Mouse (Mus musculus) embryonic facial prominence, embryonic 11.5 days (tissue): Measurements from ENCODE around the gene Mxd4. TPM values are rescaled to one million over a fixed set of nuclear protein-coding genes. Genes with fewer than 3 reads are reported as not detected.

Source experiments
- ATAC-seq: fragments of 200-750 bp; cut with Nextera tagmentation; replicated peaks from 2 replicates; pipeline ENCODE4 v1.8.0; 2017; ENCODE audit warnings: low read depth; ENCODE audit not compliant: insufficient number of reproducible peaks, low FRiP score, low TSS enrichment
- DNase-seq: peaks from one replicate; pipeline ENCODE4 v3.0.0-alpha.2; 2015; ENCODE audit warnings: low spot score
- H3K27ac ChIP-seq: fragments of 300-500 bp; sonication (generic); replicated peaks from 2 replicates; pipeline ENCODE4 v1.5.1; 2014; ENCODE audit warnings: mild to moderate bottlenecking, low read depth, low read length, control low read depth
- H3K27me3 ChIP-seq: fragments of 300-500 bp; sonication (generic); 2 replicates; pipeline ENCODE4 v1.6.1; 2014; ENCODE audit warnings: mild to moderate bottlenecking, low read length, moderate library complexity, mixed read lengths; ENCODE audit not compliant: control insufficient read depth, insufficient read depth
- H3K36me3 ChIP-seq: fragments of 300-500 bp; sonication (generic); replicated peaks from 2 replicates; pipeline ENCODE4 v1.6.1; 2014; ENCODE audit warnings: low read depth, mild to moderate bottlenecking, low read length, moderate library complexity, mixed read lengths; ENCODE audit not compliant: control insufficient read depth, insufficient read depth
- H3K4me1 ChIP-seq: fragments of 300-500 bp; sonication (generic); 2 replicates; pipeline ENCODE4 v1.6.1; 2014; ENCODE audit warnings: low read length, mixed read lengths; ENCODE audit not compliant: control insufficient read depth, insufficient read depth
- H3K4me2 ChIP-seq: fragments of 300-500 bp; sonication (generic); 2 replicates; pipeline ENCODE4 v1.6.1; 2014; ENCODE audit warnings: low read depth, mild to moderate bottlenecking, control low read depth, low read length, moderate library complexity
- H3K4me3 ChIP-seq: fragments of 300-500 bp; sonication (generic); 2 replicates; pipeline ENCODE4 v1.5.1; 2014; ENCODE audit warnings: low read depth, low read length, control low read depth
- H3K9ac ChIP-seq: fragments of 300-500 bp; sonication (generic); replicated peaks from 2 replicates; pipeline ENCODE4 v1.6.1; 2014; ENCODE audit warnings: mild to moderate bottlenecking, control low read depth, low read length
- H3K9me3 ChIP-seq: fragments of 300-500 bp; sonication (generic); replicated peaks from 2 replicates; pipeline ENCODE4 v1.6.1; 2016; ENCODE audit warnings: mild to moderate bottlenecking, low read length, inconsistent platforms, mixed read lengths; ENCODE audit not compliant: control insufficient read depth
- WGBS: fragments of 180-500 bp; shearing (Covaris S2); extraction: QIAGEN DNeasy Blood & Tissue Kit; methylation state at CpG from one replicate; pipeline ENCODE4 v1.1.7; 2014; 5-methylcytosine and 5-hydroxymethylcytosine counted together
- polyA plus RNA-seq: library from polyadenylated mRNA; unstranded; fragments of >200 nt; fragmentation: Nextera tagmentation; extraction: Ambion mirVana; gene quantifications from 2 replicates; pipeline ENCODE4 v1.2.1, GENCODE M21; 2014

Gene Mxd4
- polyA plus RNA-seq, 1 experiment from 2014 or later, result 17.7 TPM

DNA sequence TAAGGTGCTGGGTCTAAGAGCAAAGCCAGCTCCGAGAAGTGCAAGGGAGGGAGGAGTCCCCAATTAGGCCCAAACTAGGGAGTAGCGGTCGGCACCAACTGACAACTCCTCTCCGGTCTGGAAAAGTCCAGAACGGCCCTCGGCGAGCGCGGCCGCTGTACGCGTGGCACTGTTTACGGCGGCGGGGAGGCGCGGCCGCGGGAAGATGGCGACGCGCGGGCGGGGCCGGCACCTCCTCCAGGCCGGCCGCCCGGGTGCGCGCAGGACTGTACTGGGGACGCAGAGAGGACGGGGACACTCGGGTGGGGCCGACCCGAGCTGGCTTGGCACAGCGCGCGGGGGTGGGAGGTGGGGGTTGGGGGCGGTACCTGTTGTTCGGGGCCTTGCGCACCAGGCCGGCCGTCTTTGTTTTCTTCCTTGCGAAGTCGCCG, 544 bp downstream of the Mxd4 start:
- peak overlapping the region; percentile 91 for H3K4me3 ChIP-seq
- DNase-seq, result peak; percentile 52
- no peak for ATAC-seq
- peak overlapping the region; percentile 80 for H3K9ac ChIP-seq
- no peaks in the 10 kb centered on the region for H3K9me3 ChIP-seq
- WGBS, result 0% methylated on average over 45 of the region's 46 CpGs
- peak overlapping the region; percentile 81 for H3K27ac ChIP-seq
- H3K36me3 ChIP-seq, result no peaks in the 10 kb centered on the region
- no peaks in the 10 kb centered on the region for H3K27me3 ChIP-seq
- H3K4me2 ChIP-seq, result peak overlapping the region; percentile 87
- H3K4me1 ChIP-seq, result 0 out of 2 replicates have a peak, but pooled peaks cover 3% of the 10 kb centered on the region

DNA sequence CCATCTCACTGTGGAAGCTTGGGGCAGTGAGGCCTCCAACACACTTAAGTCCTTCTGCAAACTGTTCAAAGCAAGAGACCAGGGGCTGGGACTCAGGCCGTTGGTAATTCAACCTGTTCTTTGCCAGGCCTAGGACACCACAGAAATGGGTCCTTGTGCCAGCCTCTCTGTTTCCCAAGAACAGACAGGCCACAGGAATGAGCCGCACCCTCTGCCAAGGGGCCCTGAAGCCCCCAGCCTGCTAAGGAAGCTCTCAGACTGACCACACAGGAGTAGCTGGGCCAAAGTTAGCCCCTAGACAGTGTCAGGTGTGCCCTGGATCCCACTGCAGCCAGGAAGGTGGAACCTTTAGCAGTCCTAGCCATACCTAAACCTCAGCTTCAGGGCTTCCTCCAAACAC, 1.1 kb downstream of the Mxd4 start:
- peak overlapping the region; percentile 80 for H3K9ac ChIP-seq
- 73% methylated on average over 2 of the region's 2 CpGs for WGBS
- 0 out of 2 replicates have a peak, but pooled peaks cover 3% of the 10 kb centered on the region for H3K4me1 ChIP-seq
- H3K27me3 ChIP-seq, result no peaks in the 10 kb centered on the region
- H3K36me3 ChIP-seq, result no peaks in the 10 kb centered on the region
- no peaks in the 10 kb centered on the region for H3K9me3 ChIP-seq
- no peak overlapping the region for H3K27ac ChIP-seq
- H3K4me2 ChIP-seq, result peak overlapping the region; percentile 87
- H3K4me3 ChIP-seq, result peak overlapping the region; percentile 91
- ATAC-seq, result no peak
- no peak for DNase-seq

DNA sequence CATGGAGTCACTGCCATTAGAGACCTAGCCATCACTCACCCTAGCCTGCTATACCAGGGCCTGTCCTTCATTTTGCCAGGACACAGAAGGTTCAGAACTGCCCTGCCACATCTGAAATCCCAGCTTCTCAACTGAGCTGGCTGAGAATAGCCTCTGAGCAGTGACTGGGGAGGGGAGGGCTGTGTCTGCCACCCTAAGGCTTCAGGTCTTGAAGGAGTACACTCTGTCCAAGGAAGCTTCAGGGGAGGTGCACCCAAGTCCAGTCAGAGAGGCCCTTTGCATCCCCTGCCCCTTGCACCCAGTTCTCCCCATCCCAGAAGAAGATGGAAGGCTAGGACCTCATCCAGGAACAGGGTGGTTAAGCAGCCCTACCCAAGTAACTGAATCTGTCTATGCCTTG, 1.7 kb downstream of the Mxd4 start:
- ATAC-seq (no peak), DNase-seq (no peak)
- Histone ChIP-seq H3K27me3 (no peaks in the 10 kb centered on the region), H3K9me3 (no peaks in the 10 kb centered on the region), H3K36me3 (no peaks in the 10 kb centered on the region), H3K27ac (no peak overlapping the region), H3K4me2 (peak overlapping the region; percentile 87), H3K4me1 (0 out of 2 replicates have a peak, but pooled peaks cover 3% of the 10 kb centered on the region), H3K9ac (peak overlapping the region; percentile 80), H3K4me3 (peak overlapping the region; percentile 91; the same call in 1 of the 2 replicates)

DNA sequence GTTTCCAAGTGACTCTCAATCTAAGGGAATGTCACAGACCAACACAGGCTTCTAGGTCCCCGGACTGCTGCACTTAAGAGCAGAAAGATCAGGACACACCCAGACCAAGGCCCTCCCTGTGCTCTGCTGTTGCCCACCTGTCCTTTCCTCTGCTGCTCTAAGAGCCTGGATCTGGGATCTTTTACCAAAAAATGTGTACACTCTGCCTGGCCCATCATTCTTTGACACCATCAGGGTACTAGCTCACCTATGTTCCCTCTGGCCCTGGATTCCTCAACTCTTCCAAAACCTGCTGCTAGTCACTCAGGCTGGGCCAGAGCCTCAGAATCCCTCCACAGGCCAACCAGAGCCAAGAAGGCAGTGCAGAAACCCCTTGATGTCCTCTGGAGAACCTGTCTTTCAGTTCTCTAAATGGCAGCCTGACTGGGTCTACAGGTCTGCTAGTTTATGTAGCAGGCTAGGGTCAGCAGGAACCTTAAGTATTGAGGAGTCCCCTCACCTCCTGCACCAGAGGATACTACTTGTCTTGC, 2.4 kb downstream of the Mxd4 start:
- Histone ChIP-seq H3K36me3 (no peaks in the 10 kb centered on the region; the same call in 1 of the 2 replicates), H3K4me2 (no peak overlapping the region), H3K27me3 (no peaks in the 10 kb centered on the region), H3K9ac (no peak overlapping the region), H3K27ac (no peak overlapping the region), H3K4me3 (no peak overlapping the region), H3K9me3 (no peaks in the 10 kb centered on the region), H3K4me1 (0 out of 2 replicates have a peak, but pooled peaks cover 3% of the 10 kb centered on the region)
- 94% methylated on average over 1 of the region's 1 CpGs for WGBS
- ATAC-seq (no peak), DNase-seq (no peak)

DNA sequence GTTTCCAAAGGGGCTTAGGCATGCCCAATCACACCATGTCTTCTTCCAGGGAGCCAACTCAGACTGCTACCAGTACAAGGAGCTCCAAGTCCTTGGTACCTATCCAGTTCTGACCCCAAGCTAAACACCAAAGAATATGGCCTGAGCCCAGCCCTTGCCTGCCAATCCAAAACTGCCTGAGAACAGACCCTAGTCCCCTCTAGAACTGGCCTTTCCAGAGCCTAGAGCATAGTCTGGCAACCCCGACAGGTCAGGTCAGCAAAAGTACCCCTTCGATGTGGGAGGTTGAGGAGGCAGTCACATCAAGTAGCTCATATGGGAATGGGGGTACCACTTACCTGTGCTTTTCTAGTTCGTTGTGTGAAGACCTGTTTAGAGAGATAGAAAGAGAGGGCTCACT, 3.5 kb downstream of the Mxd4 start:
- no peak overlapping the region for H3K9ac ChIP-seq
- H3K4me2 ChIP-seq, result no peak overlapping the region
- no peak overlapping the region for H3K4me3 ChIP-seq
- H3K27me3 ChIP-seq, result no peaks in the 10 kb centered on the region
- 0 out of 2 replicates have a peak, but pooled peaks cover 3% of the 10 kb centered on the region for H3K4me1 ChIP-seq
- no peak overlapping the region for H3K27ac ChIP-seq
- no peaks in the 10 kb centered on the region; the same call in 1 of the 2 replicates for H3K36me3 ChIP-seq
- 89% methylated on average over 3 of the region's 3 CpGs for WGBS
- H3K9me3 ChIP-seq, result no peaks in the 10 kb centered on the region
- no peak for ATAC-seq
- no peak for DNase-seq

DNA sequence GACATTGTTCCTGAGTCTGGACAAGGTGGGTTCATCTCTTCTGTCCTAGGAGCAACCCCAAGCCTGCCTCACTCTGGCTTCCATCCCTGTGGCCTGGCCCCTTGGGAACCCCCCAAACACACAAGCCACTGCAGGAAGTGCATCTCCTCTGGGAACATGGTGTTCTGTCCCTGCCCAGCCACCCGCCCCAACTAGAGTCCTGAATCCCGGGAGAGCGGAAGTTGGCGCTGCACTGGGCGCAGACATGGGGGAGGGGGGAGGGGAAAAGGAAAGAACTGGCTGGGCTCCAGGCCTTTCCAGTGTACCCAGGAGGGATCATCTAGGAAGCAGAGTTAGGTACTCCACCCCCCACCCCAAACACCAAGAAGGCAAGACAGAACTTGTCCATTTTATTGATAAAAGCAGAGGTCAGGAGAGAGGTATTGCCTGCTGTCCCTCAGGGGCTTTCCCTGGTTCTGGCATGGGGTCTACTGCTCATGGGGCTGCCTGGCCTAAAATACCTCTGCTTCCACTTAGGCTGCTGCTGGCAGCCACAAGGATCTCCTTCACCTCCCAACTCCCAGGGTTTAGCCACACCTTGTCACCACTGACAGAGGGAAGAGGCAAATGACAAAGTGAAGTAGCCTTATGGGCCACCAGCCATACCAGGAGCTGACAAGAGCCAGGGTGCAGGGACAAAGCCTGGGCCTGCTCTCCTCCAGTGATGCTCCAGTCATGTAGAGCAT, 4.2 kb downstream of the Mxd4 start:
- Histone ChIP-seq H3K27ac (no peak overlapping the region), H3K9me3 (no peaks in the 10 kb centered on the region), H3K4me1 (0 out of 2 replicates have a peak, but pooled peaks cover 3% of the 10 kb centered on the region), H3K4me3 (no peak overlapping the region), H3K27me3 (no peaks in the 10 kb centered on the region), H3K9ac (no peak overlapping the region), H3K4me2 (no peak overlapping the region), H3K36me3 (no peaks in the 10 kb centered on the region; the same call in 1 of the 2 replicates)
- ATAC-seq (no peak), DNase-seq (no peak)
- 77% methylated on average over 5 of the region's 5 CpGs for WGBS

DNA sequence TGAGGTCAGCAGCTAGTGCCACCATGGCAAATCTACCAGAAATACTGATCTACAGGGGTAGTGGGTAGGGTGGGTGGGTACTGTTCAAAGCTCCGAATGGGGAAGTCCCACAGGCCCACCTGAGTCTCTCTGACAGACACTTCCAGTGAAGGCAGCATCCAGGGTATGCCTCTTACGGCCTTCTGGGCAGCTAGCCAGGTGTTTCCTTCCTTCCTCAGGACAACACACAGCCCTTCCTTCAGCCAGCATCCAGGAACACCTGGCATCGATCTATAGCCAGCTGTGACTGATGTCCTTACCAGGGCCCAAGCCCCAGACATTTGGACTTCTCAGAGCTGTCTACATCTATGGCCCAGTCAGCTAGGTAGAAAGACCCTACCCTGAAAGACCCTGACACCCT, 5.0 kb downstream of the Mxd4 start:
- 78% methylated on average over 3 of the region's 3 CpGs for WGBS
- no peak overlapping the region for H3K4me3 ChIP-seq
- no peak overlapping the region for H3K4me2 ChIP-seq
- no peak overlapping the region for H3K9ac ChIP-seq
- no peaks in the 10 kb centered on the region for H3K9me3 ChIP-seq
- H3K27ac ChIP-seq, result no peak overlapping the region
- no peaks in the 10 kb centered on the region for H3K27me3 ChIP-seq
- ATAC-seq (no peak), DNase-seq (no peak)
- peaks cover under 1% of the 10 kb centered on the region for H3K36me3 ChIP-seq
- H3K4me1 ChIP-seq, result 0 out of 2 replicates have a peak, but pooled peaks cover 3% of the 10 kb centered on the region

DNA sequence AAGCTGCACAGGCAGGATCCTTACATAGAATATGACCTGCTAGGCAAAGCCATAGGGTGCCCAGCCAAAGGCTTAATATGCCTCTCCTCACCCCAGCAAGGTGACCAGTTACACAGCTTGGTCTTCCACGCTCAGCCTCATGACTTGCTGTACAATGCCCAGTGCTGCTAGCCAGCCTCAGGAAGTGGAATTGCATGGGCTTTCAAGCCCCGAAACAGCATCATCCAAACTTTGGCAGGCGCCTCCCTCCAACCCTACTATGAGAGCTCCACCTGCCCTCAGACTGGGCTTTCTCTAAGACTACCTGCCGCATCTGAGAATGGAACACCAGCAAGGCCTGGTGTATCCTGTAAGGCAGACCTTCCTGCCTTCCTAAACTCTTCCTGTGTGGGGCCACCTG, 9.7 kb downstream of the Mxd4 start:
- Histone ChIP-seq H3K9ac (no peak overlapping the region), H3K9me3 (no peaks in the 10 kb centered on the region), H3K27me3 (no peaks in the 10 kb centered on the region), H3K36me3 (peaks cover 3% of the 10 kb centered on the region), H3K4me1 (no peaks in the 10 kb centered on the region), H3K4me3 (no peak overlapping the region), H3K4me2 (no peak overlapping the region), H3K27ac (no peak overlapping the region)
- 93% methylated on average over 4 of the region's 4 CpGs for WGBS
- ATAC-seq, result no peak
- no peak for DNase-seq
